Mouse (Mus musculus) v-Abl transformed pro-B cells (cell line): Measurements from ENCODE around the gene Gnl1.
"Not testable (repeated sequence)": the region's sequence is repeated elsewhere in the genome, so short reads cannot be mapped to it uniquely, and the experiment has no call there.

ENCODE experiments used
- in situ Hi-C, 2 experiments: fragments of 400-800 bp; cut with MboI; formaldehyde crosslinking; loops; one replicate each; pipeline ENCODE4 v1.15.1; 2025; ENCODE audit not compliant: unreplicated experiment in 2 of 2

Gene Gnl1

GRCm38 (mm10) chr17:35981776-35982175 is 2.1 kb downstream of the Gnl1 start:
- in situ Hi-C loops = loop anchor here in 1 of 2 experiments (10.0 kb wide), 1 partner anchor 147 kb away; the partner anchor contains the start of gene Tubb5

- in situ Hi-C loops = loop anchor here (5.0 to 10.0 kb wide), 3 partner anchors 53 to 164 kb away; partner anchors contain the start of genes Gm6034 (in 2 of the 2) and H2-T22 (in 2 of the 2)
Observed at GRCm38 (mm10) chr17:35991781-35992180, 12.1 kb downstream of the Gnl1 start.

GRCm38 (mm10) chr17:35993675-35994074 is 14.0 kb downstream of the Gnl1 start:
- in situ Hi-C loops = loop anchor here (5.0 to 10.0 kb wide), 3 partner anchors 51 to 166 kb away; partner anchors contain the start of genes Gm6034 (in 2 of the 2) and H2-T22 (in 2 of the 2)

- in situ Hi-C loops = loop anchor here (5.0 to 10.0 kb wide), 3 partner anchors 50 to 167 kb away; partner anchors contain the start of genes Gm6034 (in 2 of the 2) and H2-T22 (in 2 of the 2)
Observed at GRCm38 (mm10) chr17:35994175-35994878, 14.7 kb downstream of the Gnl1 start.

GRCm38 (mm10) chr17:35994879-35995240 is 15.2 kb downstream of the Gnl1 start:
- in situ Hi-C loops = loop anchor here (5.0 to 10.0 kb wide), 4 partner anchors 50 to 202 kb away; partner anchors contain the start of genes Gm6034 (in 2 of the 2) and H2-T22 (in 2 of the 2)

GRCm38 (mm10) chr17:35996949-35997348 is 17.3 kb downstream of the Gnl1 start:
- in situ Hi-C loops = loop anchor here (5.0 to 10.0 kb wide), 2 partner anchors 48 to 200 kb away; partner anchors contain the start of genes Gm6034 (in 2 of the 2) and H2-T22 (in 2 of the 2)

- in situ Hi-C loops = loop anchor here (5.0 to 10.0 kb wide), 2 partner anchors 47 to 199 kb away; partner anchors contain the start of genes Gm6034 (in 2 of the 2) and H2-T22 (in 2 of the 2)
Observed at GRCm38 (mm10) chr17:35997713-35998510, 18.3 kb downstream of the Gnl1 start.

- in situ Hi-C loops = loop anchor here (5.0 to 10.0 kb wide), 2 partner anchors 46 to 199 kb away; partner anchors contain the start of genes Gm6034 (in 2 of the 2) and H2-T22 (in 2 of the 2)
Observed at GRCm38 (mm10) chr17:35998545-35999305, 19.1 kb downstream of the Gnl1 start.

GRCm38 (mm10) chr17:35999356-35999755 is 19.7 kb downstream of the Gnl1 start:
- in situ Hi-C loops = loop anchor here (5.0 to 10.0 kb wide), 2 partner anchors 45 to 198 kb away; partner anchors contain the start of genes Gm6034 (in 2 of the 2) and H2-T22 (in 2 of the 2)

GRCm38 (mm10) chr17:36000349-36000748 is 20.7 kb downstream of the Gnl1 start:
- in situ Hi-C loops = no loop called here

- in situ Hi-C loops = no loop called here
Observed at GRCm38 (mm10) chr17:36001121-36001897, 21.7 kb downstream of the Gnl1 start.

GRCm38 (mm10) chr17:36001966-36002365 is 22.3 kb downstream of the Gnl1 start:
- in situ Hi-C loops = no loop called here

GRCm38 (mm10) chr17:36003331-36003730 is 23.7 kb downstream of the Gnl1 start:
- in situ Hi-C loops = no loop called here

GRCm38 (mm10) chr17:36004409-36004808 is 24.8 kb downstream of the Gnl1 start:
- in situ Hi-C loops = not testable (repeated sequence)

- in situ Hi-C loops = no loop called here
Observed at GRCm38 (mm10) chr17:36014977-36015376, 35.3 kb downstream of the Gnl1 start.

- in situ Hi-C loops = no loop called here
Observed at GRCm38 (mm10) chr17:36017046-36017445, 37.4 kb downstream of the Gnl1 start.

- in situ Hi-C loops = no loop called here
Observed at GRCm38 (mm10) chr17:36018979-36019378, 39.3 kb downstream of the Gnl1 start.

- in situ Hi-C loops = no loop called here
Observed at GRCm38 (mm10) chr17:36019519-36019918, 39.9 kb downstream of the Gnl1 start.
